Mouse (Mus musculus) heart, postnatal 0 days (tissue): ENCODE measurements around the gene Cib3. TPM values are rescaled to one million over a fixed set of nuclear protein-coding genes. Genes with fewer than 3 reads are reported as not detected.
A peak's percentile ranks its signal among the peaks of the same experiment; 100 is the strongest.

ENCODE experiments used
- ATAC-seq: fragments of 200-750 bp; cut with Nextera tagmentation; 2 replicates; pipeline ENCODE4 v1.8.0; 2017; ENCODE audit warnings: low read depth, moderate number of reproducible peaks, moderate library complexity; ENCODE audit not compliant: insufficient read depth
- DNase-seq: peaks from one replicate; pipeline ENCODE4 v3.0.0-alpha.2; 2016; ENCODE audit warnings: low spot score
- H3K27ac ChIP-seq: fragments of 300-500 bp; sonication (generic); 2 replicates; pipeline ENCODE4 v1.5.1; 2014; ENCODE audit warnings: low read depth, mild to moderate bottlenecking
- H3K27me3 ChIP-seq: fragments of 300-500 bp; sonication (generic); 2 replicates; pipeline ENCODE4 v1.6.1; 2014; ENCODE audit warnings: low read length, mixed read lengths; ENCODE audit not compliant: control insufficient read depth, insufficient read depth
- H3K36me3 ChIP-seq: fragments of 300-500 bp; sonication (generic); replicated peaks from 2 replicates; pipeline ENCODE4 v1.6.1; 2014; ENCODE audit warnings: low read length, mixed read lengths; ENCODE audit not compliant: control insufficient read depth, insufficient read depth
- H3K4me1 ChIP-seq: fragments of 300-500 bp; sonication (generic); 2 replicates; pipeline ENCODE4 v1.6.1; 2014; ENCODE audit warnings: antibody characterized with exemption; ENCODE audit not compliant: control insufficient read depth, insufficient read depth
- H3K4me2 ChIP-seq: fragments of 300-500 bp; sonication (generic); 2 replicates; pipeline ENCODE4 v1.6.1; 2014; ENCODE audit warnings: low read depth, mild to moderate bottlenecking, low read length, moderate library complexity
- H3K4me3 ChIP-seq: fragments of 300-500 bp; sonication (generic); 2 replicates; pipeline ENCODE4 v1.5.1; 2014; ENCODE audit warnings: low read depth, low read length
- H3K9ac ChIP-seq: fragments of 300-500 bp; sonication (generic); replicated peaks from 2 replicates; pipeline ENCODE4 v1.6.1; 2014; ENCODE audit warnings: low read depth, low read length, mixed read lengths
- H3K9me3 ChIP-seq: fragments of 300-500 bp; sonication (generic); replicated peaks from 2 replicates; pipeline ENCODE4 v1.6.1; 2016; ENCODE audit warnings: low read length; ENCODE audit not compliant: control insufficient read depth
- CTCF ChIP-seq: IDR thresholded peaks from 2 replicates; pipeline ENCODE4 v1.5.1; 2016; ENCODE audit warnings: antibody characterized with exemption, control low read depth, low read depth
- EP300 ChIP-seq: IDR thresholded peaks from 2 replicates; pipeline ENCODE4 v1.6.1; 2016; ENCODE audit warnings: antibody characterized with exemption, low read depth
- WGBS: fragments of 180-500 bp; shearing (Covaris S2); extraction: QIAGEN DNeasy Blood & Tissue Kit; methylation state at CpG from one replicate; pipeline ENCODE4 v1.1.7; 2014; 5-methylcytosine and 5-hydroxymethylcytosine counted together
- polyA plus RNA-seq: library from polyadenylated mRNA; unstranded; fragments of >200 nt; fragmentation: Nextera tagmentation; extraction: Ambion mirVana; gene quantifications from 2 replicates; pipeline ENCODE4 v1.2.1, GENCODE M21; 2015
- total RNA-seq: library from RNA; depleted of rRNA; stranded (reverse); fragments of >200 nt; gene quantifications from 2 replicates; pipeline ENCODE4 v1.2.3, GENCODE M21; 2014; ENCODE audit warnings: low replicate concordance

Gene Cib3
- total and polyA plus RNA-seq, 2 experiments from 2014 or later = not detected

GRCm38 (mm10) chr8:72239499-72240402 lies 27.1 kb upstream of the Cib3 start, which contains the start of gene Ap1m1:
TSS of gene Ap1m1 (plus strand) at chr8:72240018.
- Histone ChIP-seq H3K9ac (peak within 1 kb of the TSS; percentile 75), H3K4me1 (peaks cover 8% of the 10 kb centered on the region), H3K36me3 (peaks cover 15% of the 10 kb centered on the region; the same call in 1 of the 2 replicates), H3K27ac (peak within 1 kb of the TSS; percentile 93), H3K4me3 (peak within 1 kb of the TSS; percentile 69), H3K27me3 (no peaks in the 10 kb centered on the region), H3K4me2 (peak within 1 kb of the TSS; percentile 94), H3K9me3 (no peaks in the 10 kb centered on the region)
- TF ChIP-seq CTCF (peak; percentile 84), EP300 (peak; percentile 42)
- peak; percentile 94 for ATAC-seq
- WGBS = under 1% methylated on average over 54 of the region's 54 CpGs
- DNase-seq = peak; percentile 100

- Histone ChIP-seq H3K4me3 (no peak overlapping the region), H3K27ac (no peak overlapping the region), H3K9me3 (no peaks in the 10 kb centered on the region), H3K36me3 (peaks cover 19% of the 10 kb centered on the region), H3K4me1 (peaks cover 10% of the 10 kb centered on the region; the same call in 1 of the 2 replicates), H3K9ac (no peak overlapping the region), H3K4me2 (no peak overlapping the region), H3K27me3 (no peaks in the 10 kb centered on the region)
- no peak for ATAC-seq
- WGBS = 78% methylated on average over 5 of the region's 5 CpGs
- TF ChIP-seq EP300 = no peak
- DNase-seq = no peak
Measured at GRCm38 (mm10) chr8:72222656-72223055, 10.0 kb upstream of the Cib3 start.

- no peak overlapping the region for H3K9ac ChIP-seq
- H3K27me3 ChIP-seq = no peaks in the 10 kb centered on the region
- H3K4me1 ChIP-seq = peaks cover 10% of the 10 kb centered on the region; the same call in 1 of the 2 replicates
- H3K4me3 ChIP-seq = no peak overlapping the region
- H3K36me3 ChIP-seq = peaks cover 19% of the 10 kb centered on the region
- DNase-seq (no peak), ATAC-seq (no peak)
- TF ChIP-seq EP300 = no peak
- no peak for TF ChIP-seq CTCF
- WGBS = 85% methylated on average over 4 of the region's 4 CpGs
- H3K4me2 ChIP-seq = peak overlapping the region; percentile 89
- no peaks in the 10 kb centered on the region for H3K9me3 ChIP-seq
- H3K27ac ChIP-seq = no peak overlapping the region
Measured at GRCm38 (mm10) chr8:72220758-72221157, 8.1 kb upstream of the Cib3 start.

- peaks cover 10% of the 10 kb centered on the region; the same call in 1 of the 2 replicates for H3K4me1 ChIP-seq
- peak within 1 kb of the TSS; percentile 74 for H3K4me3 ChIP-seq
- TF ChIP-seq EP300 (peak; percentile 57; the same call in 1 of the 2 replicates), CTCF (no peak)
- H3K27ac ChIP-seq = peak within 1 kb of the TSS; percentile 78
- no peaks in the 10 kb centered on the region for H3K27me3 ChIP-seq
- peaks cover 19% of the 10 kb centered on the region for H3K36me3 ChIP-seq
- ATAC-seq = peak; percentile 98
- H3K9ac ChIP-seq = peak within 1 kb of the TSS; percentile 71
- 6% methylated on average over 39 of the region's 39 CpGs for WGBS
- peak; percentile 96 for DNase-seq
- peak within 1 kb of the TSS; percentile 89 for H3K4me2 ChIP-seq
- no peaks in the 10 kb centered on the region for H3K9me3 ChIP-seq
Measured at GRCm38 (mm10) chr8:72219541-72220363, 7.1 kb upstream of the Cib3 start, which contains the start of gene Fam32a. TSS of gene Fam32a (plus strand) at chr8:72219730.
